Mouse (Mus musculus): Measurements from ENCODE around the gene Mrps23. TPM values are rescaled to one million over a fixed set of nuclear protein-coding genes. Genes with fewer than 3 reads are reported as not detected.
A peak's percentile ranks its signal among the peaks of the same experiment; 100 is the strongest.

Gene Mrps23
- polyA plus RNA-seq (2016; fragmentation: Nextera tagmentation; extraction: Ambion mirVana) = 70.1 and 71.6 TPM in 2 replicates

DNA sequence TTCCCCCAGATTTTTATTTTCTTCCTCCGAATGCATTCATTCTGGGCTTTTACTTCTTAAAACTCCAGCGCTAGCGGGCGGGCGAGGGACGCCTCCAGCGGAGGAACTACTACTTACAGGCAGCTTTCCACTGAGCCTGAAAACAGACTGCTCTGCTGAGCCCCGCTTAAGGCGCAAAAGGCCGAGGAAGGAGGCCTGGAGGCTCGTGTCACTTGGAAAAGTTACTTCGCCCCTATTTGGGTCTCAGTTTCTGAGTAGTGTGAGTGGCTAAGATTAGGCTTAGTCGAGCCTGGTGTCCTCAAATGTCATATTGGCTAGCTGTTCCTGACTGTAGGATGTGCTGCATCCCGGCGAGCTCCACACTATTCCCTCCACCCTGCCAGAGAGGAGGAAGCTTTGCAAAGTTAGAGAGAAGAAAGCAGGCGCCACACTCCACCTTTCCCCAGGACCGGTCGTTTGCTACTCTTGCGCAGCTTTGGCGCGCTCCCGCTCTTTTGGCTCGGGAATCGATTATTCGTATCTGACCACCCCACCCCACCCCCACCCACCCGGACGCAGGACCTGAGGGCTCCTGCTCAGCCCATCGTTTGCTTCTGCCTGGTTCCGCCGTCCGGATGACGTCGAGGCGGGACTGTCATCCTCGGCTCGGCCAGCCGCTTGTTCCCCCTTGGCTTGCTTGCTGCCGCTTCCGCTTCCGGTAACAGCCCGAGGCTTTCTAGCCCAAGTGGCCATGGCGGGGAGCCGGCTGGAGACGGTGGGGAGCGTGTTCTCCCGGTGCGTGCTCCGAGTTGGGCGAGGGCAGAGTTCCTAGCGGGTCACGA, at the start of gene Mrps23:
Mrps23 (plus strand) TSS at position 677 of the 821 bp plus-strand sequence.
- Histone ChIP-seq H3K27me3 (replicated peaks) (no peaks in the 10 kb centered on the region), H3K9me3 (no peaks in the 10 kb centered on the region), H3K36me3 (peaks cover 13% of the 10 kb centered on the region), H3K4me1 (peaks cover 24% of the 10 kb centered on the region), H3K9ac (peak within 1 kb of the TSS; percentile 90), H3K4me3 (peak within 1 kb of the TSS; percentile 83), H3K27ac (peak within 1 kb of the TSS; percentile 42), H3K4me2 (replicated peaks) (peak within 1 kb of the TSS; percentile 88)
- under 1% methylated on average over 51 of the region's 51 CpGs for WGBS
- ATAC-seq (ENCODE audit: low FRiP score, low read depth) = peak; percentile 93

DNA sequence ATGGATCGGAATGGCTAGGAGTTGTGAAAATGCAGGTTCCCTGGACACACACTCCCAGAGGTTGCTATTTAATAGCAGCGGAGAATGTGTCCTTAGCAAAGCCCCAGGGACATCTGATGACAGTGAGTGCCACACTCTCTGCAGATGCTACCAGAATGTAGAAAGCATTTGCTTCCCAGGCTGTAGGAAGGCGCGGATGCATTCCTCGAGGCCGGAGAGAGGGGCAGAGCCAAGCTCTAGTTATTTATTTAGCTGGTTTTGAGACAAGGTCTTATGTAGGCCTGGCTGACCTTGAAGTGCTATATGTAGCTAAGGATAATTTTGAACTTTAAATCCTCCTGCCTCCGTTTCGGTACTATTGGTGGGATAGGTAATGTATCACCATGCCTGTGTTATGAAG, 49.7 kb upstream of the Mrps23 start:
- Histone ChIP-seq H3K4me1 (peaks cover 63% of the 10 kb centered on the region), H3K4me2 (replicated peaks) (no peak overlapping the region), H3K9ac (no peak overlapping the region), H3K9me3 (no peaks in the 10 kb centered on the region), H3K27me3 (replicated peaks) (no peaks in the 10 kb centered on the region), H3K4me3 (no peak overlapping the region), H3K36me3 (no peaks in the 10 kb centered on the region), H3K27ac (no peak overlapping the region)
- ATAC-seq (ENCODE audit: low FRiP score, low read depth) = no peak
- 64% methylated on average over 8 of the region's 8 CpGs for WGBS

DNA sequence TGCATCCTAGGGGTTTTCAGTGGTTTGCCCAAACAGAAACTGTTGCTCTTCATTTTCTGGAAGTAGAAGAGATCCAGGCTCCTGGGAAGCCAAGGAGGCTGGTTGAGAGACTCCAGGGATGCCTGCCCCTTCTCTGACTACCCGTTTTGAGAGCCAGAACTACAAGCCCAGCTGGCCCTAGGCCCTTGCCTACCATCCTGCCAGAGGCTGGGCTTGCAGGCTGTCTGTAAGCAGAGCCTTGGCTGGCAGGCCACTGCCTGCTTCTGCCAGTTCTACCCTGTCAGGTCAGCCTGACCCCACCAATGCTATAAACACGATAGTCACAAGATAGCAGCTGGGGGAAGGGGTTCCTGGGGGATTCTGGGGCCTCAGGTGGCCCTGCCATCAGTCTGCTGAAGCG, 48.7 kb upstream of the Mrps23 start:
- no peaks in the 10 kb centered on the region for H3K9me3 ChIP-seq
- H3K27me3 ChIP-seq (replicated peaks) = no peaks in the 10 kb centered on the region
- no peak overlapping the region for H3K4me3 ChIP-seq
- 55% methylated on average over 3 of the region's 3 CpGs for WGBS
- H3K27ac ChIP-seq = peak overlapping the region; percentile 29; the same call in 1 of the 2 replicates
- no peak overlapping the region for H3K9ac ChIP-seq
- H3K4me2 ChIP-seq (replicated peaks) = peak overlapping the region; percentile 4; the same call in 1 of the 2 replicates
- no peaks in the 10 kb centered on the region for H3K36me3 ChIP-seq
- no peak for ATAC-seq (ENCODE audit: low FRiP score, low read depth)
- H3K4me1 ChIP-seq = peaks cover 71% of the 10 kb centered on the region

DNA sequence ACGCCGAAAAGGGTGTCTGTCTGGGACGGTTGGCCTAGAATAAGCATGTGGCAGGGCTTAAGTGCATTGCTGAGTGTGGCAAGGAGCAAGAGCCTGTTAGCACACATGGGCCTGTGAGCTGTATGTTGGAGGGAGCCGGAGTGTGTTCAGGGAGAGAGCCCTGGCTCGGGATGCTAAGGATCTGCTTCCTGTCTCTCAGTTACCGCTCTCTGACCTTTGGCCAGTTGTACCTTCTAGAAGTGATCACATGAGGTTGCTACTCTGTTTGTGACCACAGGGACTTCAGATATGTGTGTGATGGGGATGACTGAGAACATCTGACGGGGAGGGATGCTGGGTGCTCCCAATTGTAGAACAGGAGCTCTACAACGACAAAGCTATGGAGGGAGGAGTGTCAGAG, 48.2 kb upstream of the Mrps23 start:
- Histone ChIP-seq H3K36me3 (no peaks in the 10 kb centered on the region), H3K4me3 (no peak overlapping the region), H3K4me2 (replicated peaks) (peak overlapping the region; percentile 4; the same call in 1 of the 2 replicates), H3K9me3 (no peaks in the 10 kb centered on the region), H3K4me1 (peaks cover 71% of the 10 kb centered on the region), H3K27me3 (replicated peaks) (no peaks in the 10 kb centered on the region), H3K27ac (peak overlapping the region; percentile 29; the same call in 1 of the 2 replicates), H3K9ac (no peak overlapping the region)
- 69% methylated on average over 8 of the region's 8 CpGs for WGBS
- ATAC-seq (ENCODE audit: low FRiP score, low read depth) = no peak

DNA sequence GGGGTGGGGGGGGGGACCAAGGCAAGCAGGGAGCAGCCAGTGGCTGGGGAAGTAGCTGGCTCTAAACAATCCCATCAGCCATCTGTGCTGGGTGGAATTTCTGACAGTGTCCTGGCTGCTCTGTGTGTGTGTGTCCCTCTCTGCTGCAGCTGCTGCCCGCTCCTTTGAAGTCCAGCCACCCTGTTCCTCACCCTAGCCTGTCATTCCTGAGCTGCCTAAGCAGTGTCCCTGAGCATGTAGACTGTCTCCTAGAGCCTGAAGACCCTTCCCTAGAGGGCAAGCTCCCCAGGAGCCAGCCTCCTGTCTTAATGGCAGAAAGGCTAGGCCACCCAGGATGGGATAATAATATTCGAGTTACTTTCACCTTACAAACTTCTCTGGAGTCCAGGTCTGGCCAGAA, 47.8 kb upstream of the Mrps23 start:
- Histone ChIP-seq H3K4me1 (peaks cover 71% of the 10 kb centered on the region), H3K9me3 (no peaks in the 10 kb centered on the region), H3K27me3 (replicated peaks) (no peaks in the 10 kb centered on the region), H3K36me3 (no peaks in the 10 kb centered on the region), H3K4me2 (replicated peaks) (no peak overlapping the region), H3K9ac (no peak overlapping the region), H3K27ac (no peak overlapping the region), H3K4me3 (no peak overlapping the region)
- 53% methylated on average over 2 of the region's 2 CpGs for WGBS
- ATAC-seq (ENCODE audit: low FRiP score, low read depth) = no peak

DNA sequence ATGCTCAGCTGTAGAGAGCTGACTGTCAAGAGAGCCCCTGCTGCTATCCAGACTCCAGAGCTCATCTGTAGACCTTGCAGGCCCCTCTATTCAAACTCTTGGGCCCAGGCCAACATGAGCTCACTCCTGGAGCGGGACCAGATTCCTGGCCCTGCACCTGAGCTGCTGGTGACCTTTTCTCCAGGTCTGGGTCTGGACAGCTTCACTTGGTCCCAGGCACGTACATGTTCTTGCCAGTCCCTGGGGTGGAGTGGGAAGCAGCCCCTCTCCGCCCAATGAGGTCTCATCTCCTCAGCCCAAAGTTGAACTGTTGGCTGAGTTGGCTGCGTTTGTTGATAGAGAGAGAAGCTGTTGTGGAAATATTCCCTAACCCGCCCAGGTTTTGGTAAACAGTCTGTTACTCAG, 45.3 kb upstream of the Mrps23 start:
- Histone ChIP-seq H3K4me1 (peaks cover 73% of the 10 kb centered on the region), H3K4me2 (replicated peaks) (no peak overlapping the region), H3K9me3 (no peaks in the 10 kb centered on the region), H3K27ac (no peak overlapping the region), H3K9ac (no peak overlapping the region), H3K36me3 (no peaks in the 10 kb centered on the region), H3K4me3 (no peak overlapping the region), H3K27me3 (replicated peaks) (peaks cover 4% of the 10 kb centered on the region; the same call in 1 of the 2 replicates)
- no peak for ATAC-seq (ENCODE audit: low FRiP score, low read depth)
- WGBS = 88% methylated on average over 5 of the region's 5 CpGs

DNA sequence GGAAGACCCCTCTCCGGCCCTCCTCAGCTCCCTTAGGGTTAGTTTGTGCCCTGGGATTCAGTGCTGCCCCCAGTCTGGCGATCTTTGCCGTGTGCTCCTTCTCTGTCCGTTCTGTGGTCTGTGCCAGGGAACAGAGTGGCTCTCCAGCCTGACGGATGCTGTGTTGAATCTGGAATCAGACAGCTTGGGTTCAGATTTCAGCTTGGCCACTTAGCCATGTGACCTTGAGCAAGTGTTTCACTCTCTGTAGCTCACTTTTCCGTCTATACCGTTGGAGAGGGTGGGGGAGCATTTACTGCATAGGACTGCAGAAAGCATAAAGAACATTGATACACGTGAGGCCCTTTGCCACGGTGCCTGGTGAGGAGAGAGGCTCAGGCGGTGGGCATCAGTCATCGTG, 44.8 kb upstream of the Mrps23 start:
- 68% methylated on average over 11 of the region's 11 CpGs for WGBS
- Histone ChIP-seq H3K4me3 (no peak overlapping the region), H3K9me3 (no peaks in the 10 kb centered on the region), H3K4me1 (peaks cover 69% of the 10 kb centered on the region), H3K9ac (no peak overlapping the region), H3K4me2 (replicated peaks) (no peak overlapping the region), H3K36me3 (no peaks in the 10 kb centered on the region), H3K27me3 (replicated peaks) (peaks cover 4% of the 10 kb centered on the region; the same call in 1 of the 2 replicates), H3K27ac (no peak overlapping the region)
- ATAC-seq (ENCODE audit: low FRiP score, low read depth) = no peak

DNA sequence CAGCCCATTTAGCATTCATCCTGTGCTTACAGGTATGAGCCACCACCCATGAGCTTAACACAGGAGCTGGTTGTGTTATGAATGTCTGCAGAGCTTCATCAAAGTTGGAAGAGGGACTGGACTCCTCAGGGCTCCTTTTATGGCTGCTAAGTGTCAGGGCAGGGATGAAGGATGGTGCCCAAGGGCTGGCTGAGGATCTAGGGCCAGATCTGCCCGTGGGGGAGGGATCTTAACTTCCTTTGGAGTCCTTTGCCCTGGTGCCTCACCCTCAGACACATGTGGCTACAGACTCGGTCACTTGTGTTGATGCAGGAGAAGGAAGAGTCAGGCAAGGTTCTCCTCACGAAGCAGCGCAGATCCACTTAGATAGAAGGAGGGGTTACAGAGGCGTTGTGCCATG, 43.9 kb upstream of the Mrps23 start:
- no peak overlapping the region for H3K9ac ChIP-seq
- ATAC-seq (ENCODE audit: low FRiP score, low read depth) = no peak
- H3K4me1 ChIP-seq = peaks cover 70% of the 10 kb centered on the region
- no peaks in the 10 kb centered on the region for H3K36me3 ChIP-seq
- H3K27me3 ChIP-seq (replicated peaks) = peaks cover 4% of the 10 kb centered on the region; the same call in 1 of the 2 replicates
- peak overlapping the region; percentile 72 for H3K4me2 ChIP-seq (replicated peaks)
- WGBS = 20% methylated on average over 5 of the region's 5 CpGs
- no peak overlapping the region for H3K4me3 ChIP-seq
- peak overlapping the region; percentile 90; the same call in 1 of the 2 replicates for H3K27ac ChIP-seq
- no peaks in the 10 kb centered on the region for H3K9me3 ChIP-seq

DNA sequence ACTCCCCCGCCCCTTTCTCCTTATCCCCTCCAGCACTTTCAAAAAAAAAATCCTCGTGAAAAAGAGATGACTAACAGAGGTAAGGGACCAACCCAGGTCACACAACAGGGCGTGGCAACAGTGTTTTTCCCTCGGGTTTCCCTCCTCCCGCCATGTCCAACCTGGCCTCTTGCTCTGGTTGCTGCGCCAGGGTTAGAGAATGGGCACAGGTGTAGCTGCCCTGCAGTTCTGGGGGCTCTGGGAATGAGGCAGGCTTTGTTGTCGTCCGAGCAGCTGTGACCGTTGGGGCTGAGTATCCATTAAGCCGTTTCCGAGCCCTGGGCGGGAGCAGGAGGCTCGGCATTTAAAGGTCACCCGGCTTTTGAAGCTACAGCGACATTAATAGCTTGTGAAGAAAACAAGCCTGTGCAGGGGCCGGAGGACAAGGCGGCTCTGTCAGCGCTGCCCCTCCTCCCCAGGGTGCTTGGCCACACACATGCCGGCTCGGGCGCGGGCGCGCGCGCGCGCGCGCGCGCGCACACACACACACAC, 43.1 kb upstream of the Mrps23 start:
- peak overlapping the region; percentile 32 for H3K4me3 ChIP-seq
- no peaks in the 10 kb centered on the region for H3K36me3 ChIP-seq
- ATAC-seq (ENCODE audit: low FRiP score, low read depth) = peak; percentile 69
- peaks cover 4% of the 10 kb centered on the region; the same call in 1 of the 2 replicates for H3K27me3 ChIP-seq (replicated peaks)
- H3K27ac ChIP-seq = peak overlapping the region; percentile 90
- no peaks in the 10 kb centered on the region for H3K9me3 ChIP-seq
- H3K4me1 ChIP-seq = peaks cover 69% of the 10 kb centered on the region
- peak overlapping the region; percentile 72 for H3K4me2 ChIP-seq (replicated peaks)
- H3K9ac ChIP-seq = peak overlapping the region; percentile 56
- WGBS = 0% methylated on average over 20 of the region's 33 CpGs

DNA sequence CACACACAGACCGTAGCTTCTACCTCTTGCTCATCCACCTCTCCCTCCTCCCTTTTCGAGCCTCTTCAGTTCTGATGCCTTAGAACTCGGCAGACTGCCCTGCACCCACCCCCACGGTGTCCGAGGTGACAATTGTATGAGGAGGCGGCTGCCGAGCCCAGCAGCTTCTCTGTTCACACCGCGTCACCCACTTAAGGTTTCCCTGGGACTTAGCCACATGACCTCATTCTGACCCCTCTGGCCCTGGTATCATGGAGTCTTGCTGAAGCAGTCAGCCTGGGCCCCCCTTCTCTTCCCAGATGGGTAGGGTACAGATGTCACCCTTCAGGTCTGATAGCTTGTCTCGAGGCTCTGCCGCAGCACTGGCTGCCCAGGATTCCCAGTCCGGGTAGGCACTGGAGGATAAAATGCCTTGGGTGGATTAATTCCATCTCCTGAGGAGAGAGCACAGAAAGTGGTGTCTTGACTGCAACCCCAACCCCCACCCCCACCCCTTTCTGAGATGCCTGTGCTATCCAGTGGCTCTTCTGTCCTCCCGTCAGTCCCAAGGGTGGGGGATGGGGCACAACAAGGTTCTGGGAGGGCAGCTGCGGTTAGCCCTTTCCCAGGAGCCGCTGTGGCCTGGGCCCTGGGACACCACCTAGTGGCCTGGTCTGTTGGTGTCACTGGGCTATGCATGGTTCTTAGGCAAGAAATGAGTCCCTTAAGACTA, 42.4 kb upstream of the Mrps23 start:
- Histone ChIP-seq H3K9me3 (no peaks in the 10 kb centered on the region), H3K4me1 (peaks cover 69% of the 10 kb centered on the region), H3K9ac (peak overlapping the region; percentile 56), H3K27me3 (replicated peaks) (peaks cover 4% of the 10 kb centered on the region; the same call in 1 of the 2 replicates), H3K4me2 (replicated peaks) (peak overlapping the region; percentile 72), H3K4me3 (peak overlapping the region; percentile 32), H3K36me3 (no peaks in the 10 kb centered on the region), H3K27ac (peak overlapping the region; percentile 90)
- peak; percentile 74 for ATAC-seq (ENCODE audit: low FRiP score, low read depth)
- WGBS = 1% methylated on average over 15 of the region's 15 CpGs

DNA sequence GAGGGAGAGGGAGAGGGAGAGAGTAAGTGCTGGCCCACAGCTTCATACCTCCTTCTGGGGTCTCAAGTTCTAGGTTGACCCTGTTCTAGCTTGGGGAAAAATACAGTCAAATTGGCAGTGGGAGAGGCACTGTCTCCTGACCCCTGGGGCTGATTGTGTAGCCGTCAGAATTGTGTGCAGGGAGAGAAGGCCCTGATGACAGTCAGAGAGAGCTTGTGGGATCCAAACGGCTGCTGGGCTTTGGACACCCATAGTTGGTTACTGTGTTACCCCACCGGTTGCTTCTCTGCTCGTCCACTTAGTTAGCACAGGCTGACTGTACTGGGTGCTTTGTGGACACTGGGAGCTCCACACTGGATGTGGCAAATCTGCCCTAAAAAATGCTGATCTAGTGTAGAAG, 41.4 kb upstream of the Mrps23 start:
- Histone ChIP-seq H3K4me1 (peaks cover 68% of the 10 kb centered on the region), H3K4me2 (replicated peaks) (no peak overlapping the region), H3K4me3 (no peak overlapping the region), H3K27ac (no peak overlapping the region), H3K27me3 (replicated peaks) (peaks cover 4% of the 10 kb centered on the region; the same call in 1 of the 2 replicates), H3K9ac (no peak overlapping the region), H3K9me3 (no peaks in the 10 kb centered on the region), H3K36me3 (no peaks in the 10 kb centered on the region)
- no peak for ATAC-seq (ENCODE audit: low FRiP score, low read depth)
- 57% methylated on average over 4 of the region's 4 CpGs for WGBS

DNA sequence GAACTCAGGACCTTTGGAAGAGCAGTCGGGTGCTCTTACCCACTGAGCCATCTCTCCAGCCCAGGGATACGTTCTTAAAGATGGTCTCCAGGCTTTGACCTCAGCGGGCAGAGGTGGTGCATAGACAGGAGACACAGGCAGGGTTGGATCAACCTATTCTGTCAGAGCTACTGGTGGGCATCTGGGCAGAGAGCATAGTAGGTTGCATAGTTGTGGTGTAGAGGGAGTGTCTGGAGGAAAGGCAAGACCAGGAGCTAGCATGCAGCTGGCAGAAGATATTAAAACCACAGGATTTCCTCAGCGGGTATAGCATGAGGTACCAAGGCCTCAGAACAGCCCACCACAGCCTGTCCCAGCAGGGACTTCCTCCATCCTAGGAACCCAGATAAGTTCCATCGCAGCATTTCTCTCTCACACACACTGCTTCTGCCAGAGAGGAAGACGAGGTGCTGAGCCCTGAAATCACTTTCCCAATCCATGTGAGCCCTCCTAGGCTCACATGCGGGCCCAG, 39.9 kb upstream of the Mrps23 start:
- WGBS = 86% methylated on average over 7 of the region's 7 CpGs
- no peak overlapping the region for H3K27ac ChIP-seq

More for the DNA sequence above, 39.9 kb upstream of the Mrps23 start:
- no peak overlapping the region for H3K9ac ChIP-seq
- H3K4me2 ChIP-seq (replicated peaks) = no peak overlapping the region
- ATAC-seq (ENCODE audit: low FRiP score, low read depth) = no peak
- peaks cover 4% of the 10 kb centered on the region for H3K27me3 ChIP-seq (replicated peaks)
- peaks cover 75% of the 10 kb centered on the region for H3K4me1 ChIP-seq
- no peaks in the 10 kb centered on the region for H3K36me3 ChIP-seq
- no peak overlapping the region for H3K4me3 ChIP-seq
- no peaks in the 10 kb centered on the region for H3K9me3 ChIP-seq

Data from neural tube, embryonic 12.5 days (tissue).